Mouse (Mus musculus) limb, embryonic 14.5 days (tissue): Measurements from ENCODE around the gene Nlk. TPM values are rescaled to one million over a fixed set of nuclear protein-coding genes. Genes with fewer than 3 reads are reported as not detected.
A peak's percentile ranks its signal among the peaks of the same experiment; 100 is the strongest.

Experiments used
- ATAC-seq: fragments of 200-750 bp; cut with Nextera tagmentation; 2 replicates; pipeline ENCODE4 v1.8.0; 2017; ENCODE audit warnings: low read depth, moderate number of reproducible peaks, moderate TSS enrichment; ENCODE audit not compliant: low FRiP score
- DNase-seq: peaks from one replicate; pipeline ENCODE4 v3.0.0-alpha.2; 2015; ENCODE audit warnings: low spot score
- H3K27ac ChIP-seq: fragments of 300-500 bp; sonication (generic); replicated peaks from 2 replicates; pipeline ENCODE4 v1.5.1; 2014; ENCODE audit warnings: low read depth, mild to moderate bottlenecking, low read length, moderate library complexity, mixed read lengths
- H3K27me3 ChIP-seq: fragments of 300-500 bp; sonication (generic); 2 replicates; pipeline ENCODE4 v1.6.1; 2014; ENCODE audit warnings: low read length, mixed read lengths; ENCODE audit not compliant: control insufficient read depth, insufficient read depth
- H3K36me3 ChIP-seq: fragments of 300-500 bp; sonication (generic); 2 replicates; pipeline ENCODE4 v1.6.1; 2014; ENCODE audit warnings: mild to moderate bottlenecking, low read length, moderate library complexity, mixed read lengths; ENCODE audit not compliant: control insufficient read depth, insufficient read depth
- H3K4me1 ChIP-seq: fragments of 300-500 bp; sonication (generic); 2 replicates; pipeline ENCODE4 v1.6.1; 2014; ENCODE audit warnings: antibody characterized with exemption, low read length, mixed read lengths; ENCODE audit not compliant: control insufficient read depth, insufficient read depth
- H3K4me2 ChIP-seq: fragments of 300-500 bp; sonication (generic); replicated peaks from 2 replicates; pipeline ENCODE4 v1.6.1; 2014; ENCODE audit warnings: low read depth, mild to moderate bottlenecking, low read length, moderate library complexity; ENCODE audit not compliant: severe bottlenecking
- H3K4me3 ChIP-seq: fragments of 300-500 bp; sonication (generic); replicated peaks from 2 replicates; pipeline ENCODE4 v1.5.1; 2014; ENCODE audit warnings: low read length
- H3K9ac ChIP-seq: fragments of 300-500 bp; sonication (generic); 2 replicates; pipeline ENCODE4 v1.6.1; 2014; ENCODE audit warnings: mild to moderate bottlenecking, low read depth, low read length, moderate library complexity; ENCODE audit not compliant: severe bottlenecking
- H3K9me3 ChIP-seq: fragments of 300-500 bp; sonication (generic); 2 replicates; pipeline ENCODE4 v1.6.1; 2016; ENCODE audit warnings: low read length; ENCODE audit not compliant: control insufficient read depth
- POLR2A ChIP-seq: fragments of 200-500 bp; IDR thresholded peaks from 2 replicates; pipeline ENCODE4 v1.8.0; 2012; ENCODE audit warnings: inconsistent platforms, mild to moderate bottlenecking, moderate library complexity, borderline replicate concordance; ENCODE audit not compliant: insufficient read depth, insufficient read length; ENCODE audit errors: extremely low read depth
- WGBS: fragments of 180-500 bp; shearing (Covaris S2); extraction: QIAGEN DNeasy Blood & Tissue Kit; methylation state at CpG from one replicate; pipeline ENCODE4 v1.1.7; 2014; 5-methylcytosine and 5-hydroxymethylcytosine counted together
- polyA plus RNA-seq, 2 experiments: library from polyadenylated mRNA; depleted of rRNA in 1 of 2; stranded (reverse) in 1 of 2; unstranded in 1 of 2; fragments of >200 nt; fragmentation: Nextera tagmentation in 1 of 2; extraction: Ambion mirVana in 1 of 2; gene quantifications; 2 replicates each; pipeline versions ENCODE4 v1.2.1 to v1.2.3; 2012 to 2014

Gene Nlk
- polyA plus RNA-seq, 2 experiments = 11.9 to 15.8 TPM

GRCm38 (mm10) chr11:78547718-78548460 is 149.3 kb downstream of the Nlk start:
- no peaks in the 10 kb centered on the region for H3K9me3 ChIP-seq
- peaks cover 21% of the 10 kb centered on the region for H3K36me3 ChIP-seq
- H3K9ac ChIP-seq = no peak overlapping the region
- 80% methylated on average over 2 of the region's 2 CpGs for WGBS
- no peak overlapping the region for H3K4me2 ChIP-seq
- peaks cover 15% of the 10 kb centered on the region for H3K4me1 ChIP-seq
- no peak overlapping the region for H3K4me3 ChIP-seq
- no peak for ATAC-seq
- no peak for TF ChIP-seq POLR2A
- no peak for DNase-seq
- no peaks in the 10 kb centered on the region for H3K27me3 ChIP-seq
- no peak overlapping the region for H3K27ac ChIP-seq

- TF ChIP-seq POLR2A = no peak
- Histone ChIP-seq H3K4me2 (no peak overlapping the region), H3K4me3 (no peak overlapping the region), H3K9me3 (no peaks in the 10 kb centered on the region), H3K27ac (no peak overlapping the region), H3K9ac (no peak overlapping the region), H3K27me3 (no peaks in the 10 kb centered on the region), H3K36me3 (peaks cover 37% of the 10 kb centered on the region), H3K4me1 (peaks cover 12% of the 10 kb centered on the region)
- ATAC-seq (no peak), DNase-seq (no peak)
- 68% methylated on average over 8 of the region's 8 CpGs for WGBS
Measured at GRCm38 (mm10) chr11:78545181-78545580, 152.0 kb downstream of the Nlk start.

DNA sequence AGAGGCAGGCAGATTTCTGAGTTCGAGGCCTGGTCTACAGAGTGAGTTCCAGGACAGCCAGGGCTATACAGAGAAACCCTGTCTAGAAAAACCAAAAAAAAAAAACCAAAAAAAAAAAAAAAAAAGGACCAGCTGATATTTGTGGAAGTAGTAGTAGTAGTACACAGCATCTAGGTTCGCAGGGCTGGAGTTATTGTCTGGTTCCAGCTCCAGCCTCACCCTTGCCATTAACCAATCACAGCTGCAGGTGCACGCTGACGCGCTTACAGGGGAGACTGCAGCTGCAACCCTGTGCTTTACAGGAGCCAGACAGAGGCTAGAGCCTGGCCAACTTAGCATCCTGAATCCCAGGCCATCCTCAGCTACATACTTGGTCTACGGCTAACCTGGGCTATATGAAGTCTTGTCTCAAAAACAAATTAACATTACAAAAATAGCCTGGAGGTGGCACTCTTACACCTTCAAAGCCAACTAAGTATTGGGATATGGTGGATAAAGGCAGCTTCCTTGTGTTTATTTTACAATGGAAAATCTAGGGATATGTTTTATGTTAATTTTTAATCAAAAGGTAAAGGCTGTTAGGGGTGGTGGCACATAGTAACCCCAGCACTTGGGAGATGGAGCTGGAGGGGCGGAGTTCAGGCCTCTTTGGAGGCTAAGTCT is 152.6 kb downstream of the Nlk start:
- Histone ChIP-seq H3K9me3 (no peaks in the 10 kb centered on the region), H3K4me1 (peaks cover 9% of the 10 kb centered on the region), H3K36me3 (peaks cover 43% of the 10 kb centered on the region), H3K4me2 (no peak overlapping the region), H3K9ac (no peak overlapping the region), H3K27ac (no peak overlapping the region), H3K4me3 (no peak overlapping the region), H3K27me3 (no peaks in the 10 kb centered on the region)
- ATAC-seq (no peak; the same call in 1 of the 2 replicates), DNase-seq (no peak)
- 91% methylated on average over 7 of the region's 7 CpGs for WGBS
- no peak for TF ChIP-seq POLR2A

DNA sequence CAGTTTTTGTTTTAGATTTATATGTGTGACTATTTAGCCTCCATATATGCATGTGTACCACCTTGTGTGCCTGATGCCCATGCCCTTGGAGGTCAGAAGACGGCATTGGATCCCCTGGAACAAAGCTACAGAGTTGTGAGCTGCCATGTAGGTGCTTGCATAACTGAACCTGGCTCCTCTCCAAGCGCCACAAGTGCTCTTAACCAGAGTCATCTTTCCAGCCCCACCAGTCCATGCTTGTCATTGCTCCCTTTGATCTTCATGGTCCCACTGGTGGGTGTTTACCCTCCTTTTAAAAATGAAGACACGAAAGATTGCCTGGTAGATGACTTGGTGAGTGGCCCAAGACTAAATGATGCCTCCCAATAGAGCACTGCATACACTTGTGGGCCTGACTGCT is 156.8 kb downstream of the Nlk start:
- Histone ChIP-seq H3K4me2 (no peak overlapping the region), H3K9ac (no peak overlapping the region), H3K36me3 (peaks cover 52% of the 10 kb centered on the region), H3K4me3 (no peak overlapping the region), H3K9me3 (no peaks in the 10 kb centered on the region), H3K27me3 (no peaks in the 10 kb centered on the region), H3K27ac (no peak overlapping the region), H3K4me1 (peaks cover 10% of the 10 kb centered on the region; the same call in 1 of the 2 replicates)
- DNase-seq (no peak), ATAC-seq (no peak)
- WGBS = 78% methylated on average over 3 of the region's 3 CpGs
- no peak for TF ChIP-seq POLR2A

GRCm38 (mm10) chr11:78536690-78537084 is 160.5 kb downstream of the Nlk start:
- WGBS = 1% methylated on average over 14 of the region's 14 CpGs
- Histone ChIP-seq H3K36me3 (peaks cover 32% of the 10 kb centered on the region), H3K9ac (peak overlapping the region; percentile 87), H3K4me3 (peak overlapping the region; percentile 81), H3K4me1 (peaks cover 18% of the 10 kb centered on the region), H3K9me3 (no peaks in the 10 kb centered on the region), H3K4me2 (peak overlapping the region; percentile 74), H3K27me3 (no peaks in the 10 kb centered on the region), H3K27ac (peak overlapping the region; percentile 86)
- ATAC-seq (no peak), DNase-seq (no peak)
- no peak for TF ChIP-seq POLR2A
